Mouse (Mus musculus) gastrocnemius, postnatal 25 days (tissue): ENCODE data around the gene Zp3r. TPM values are rescaled to one million over a fixed set of nuclear protein-coding genes. Genes with fewer than 3 reads are reported as not detected.

Experiments used
- total RNA-seq, 2 experiments: library from RNA; stranded (reverse); gene quantifications; 1 replicate in 1 of 2; 2 replicates in 1 of 2; pipeline ENCODE4 v1.2.3; 2021

The Zp3r gene
- total RNA-seq, 2 experiments from 2014 or later, result not detected

Other genes with a start within 250 kb of the Zp3r start
- 1 to 10 TPM in 1 of 2 experiments, under 1 TPM in 1; 0.35 to 1.2 TPM for gene Cd55b, start 206.6 kb downstream of the Zp3r start, total RNA-seq
- gene Cd55, start 166.9 kb downstream of the Zp3r start, total RNA-seq, result 10 to 100 TPM; 30.0 to 32.5 TPM
- not detected for gene C4bp, start 32.0 kb upstream of the Zp3r start, total RNA-seq
- not detected for gene Gm29427, start 86.2 kb upstream of the Zp3r start, total RNA-seq
- 1 to 10 TPM; 3.2 TPM for gene Yod1, start 87.7 kb upstream of the Zp3r start, total RNA-seq
- gene Pfkfb2, start 99.6 kb upstream of the Zp3r start, total RNA-seq, result 10 to 100 TPM; 14.3 to 18.5 TPM
- gene AA986860, start 102.4 kb upstream of the Zp3r start, total RNA-seq, result under 1 TPM; 0.31 to 0.38 TPM
- not detected for gene Fcamr, start 171.3 kb upstream of the Zp3r start, total RNA-seq
- gene Pigr, start 197.1 kb upstream of the Zp3r start, total RNA-seq, result not detected
- gene Fcmr, start 236.0 kb upstream of the Zp3r start, total RNA-seq, result not detected